Mouse (Mus musculus) ovary, postnatal 14 days (tissue): ENCODE results near the gene Nrip2.
A peak's percentile ranks its signal among the peaks of the same experiment; 100 is the strongest.

ENCODE experiments used
- DNase-seq: peaks from one replicate; pipeline ENCODE4 v3.0.0; 2022; ENCODE audit warnings: low spot score

Gene Nrip2

GRCm38 (mm10) chr6:128437731-128438316, 38.7 kb downstream of the Nrip2 start:
- peak; percentile 61 for DNase-seq

- DNase-seq, result peak; percentile 88
Measured at GRCm38 (mm10) chr6:128438317-128438870, 39.3 kb downstream of the Nrip2 start, which contains the start of gene Fkbp4. Fkbp4 (minus strand) TSS chr6:128438677.

DNA sequence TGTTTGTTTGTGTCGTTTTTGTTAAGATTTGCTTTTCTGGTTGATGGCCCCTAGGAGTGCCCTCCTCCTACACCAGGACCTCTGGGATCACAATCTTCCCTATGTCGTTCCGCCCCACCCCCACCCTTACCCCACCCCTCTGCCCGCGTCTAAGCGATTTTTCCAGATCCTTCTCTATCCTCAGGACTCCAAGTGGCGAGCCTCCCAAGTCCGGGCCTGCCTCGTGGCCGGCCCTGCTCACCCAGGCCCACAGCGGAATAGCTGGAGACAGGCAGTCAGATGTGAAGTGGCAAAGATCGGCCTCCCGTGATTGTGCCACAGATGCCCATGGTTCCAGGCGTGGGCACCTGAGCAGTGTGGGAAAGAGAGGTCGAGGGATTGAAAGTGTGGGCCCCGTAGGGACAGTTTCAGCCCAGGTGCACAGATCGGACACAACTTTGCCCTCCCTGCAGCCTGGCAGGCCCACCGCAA, 39.8 kb downstream of the Nrip2 start:
- DNase-seq, result no peak

DNA sequence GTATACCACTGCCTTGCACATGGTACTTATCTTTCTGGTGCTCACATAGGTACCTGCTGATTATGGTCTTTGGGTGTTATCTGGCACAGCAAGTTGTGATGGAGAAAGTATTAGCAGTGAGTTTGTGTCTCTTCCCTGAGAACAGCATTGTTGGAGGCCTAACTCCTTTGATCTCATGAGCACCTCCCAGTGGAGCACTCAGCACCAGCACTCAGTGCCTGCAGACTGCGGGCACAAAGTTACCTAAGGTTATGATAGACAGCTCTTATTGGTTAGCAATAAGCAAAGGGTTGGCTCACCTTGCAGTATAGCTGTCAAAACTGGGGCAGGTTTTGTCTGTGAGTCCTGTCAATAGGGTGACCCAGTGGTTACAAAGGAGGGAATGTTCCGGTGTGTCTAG, 41.1 kb downstream of the Nrip2 start:
- DNase-seq, result no peak

- DNase-seq, result peak; percentile 54
Measured at GRCm38 (mm10) chr6:128445761-128446535, 46.9 kb downstream of the Nrip2 start.

- DNase-seq, result no peak
Measured at GRCm38 (mm10) chr6:128447063-128447462, 48.0 kb downstream of the Nrip2 start.

- DNase-seq, result no peak
Measured at GRCm38 (mm10) chr6:128455835-128456605, 56.9 kb downstream of the Nrip2 start.

- no peak for DNase-seq
Measured at GRCm38 (mm10) chr6:128457186-128457585, 58.1 kb downstream of the Nrip2 start.

GRCm38 (mm10) chr6:128460321-128460720, 61.2 kb downstream of the Nrip2 start:
- DNase-seq, result no peak

DNA sequence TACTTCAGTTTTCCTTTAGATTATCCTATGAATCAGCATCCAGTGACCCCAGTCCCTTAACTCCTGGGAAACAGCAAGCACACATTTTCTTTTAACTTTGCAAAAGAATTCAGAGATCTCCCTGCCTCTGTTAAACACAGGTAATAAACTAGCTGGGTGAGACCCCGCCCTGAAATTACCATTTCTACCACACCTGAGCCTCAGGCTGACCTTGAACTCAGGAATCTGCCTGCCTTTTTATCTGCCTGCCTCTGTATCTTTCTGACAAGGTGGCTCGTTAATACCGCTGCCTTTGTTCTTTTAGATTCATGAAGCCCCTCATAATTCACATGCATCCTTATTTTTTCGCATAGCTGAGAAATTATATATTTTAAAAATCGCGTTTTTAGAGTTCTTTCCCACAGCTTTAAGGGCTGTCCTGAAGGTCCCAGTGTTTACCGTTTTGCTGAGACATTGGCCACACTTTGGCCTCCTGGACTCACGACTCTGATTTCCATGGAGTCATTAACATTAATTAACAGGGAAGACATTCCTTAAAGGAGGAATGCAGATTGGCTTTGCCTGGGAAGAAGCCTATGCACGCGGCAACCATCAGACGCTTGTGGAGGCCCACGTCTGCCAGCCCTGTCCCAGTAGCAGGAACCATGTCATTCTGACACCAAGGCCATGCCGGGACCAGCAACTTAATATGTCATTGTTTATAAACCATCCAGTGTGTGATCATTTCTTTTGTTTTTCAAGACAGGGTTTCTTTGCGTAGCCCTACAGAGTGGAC, 61.8 kb downstream of the Nrip2 start:
- no peak for DNase-seq

- no peak for DNase-seq
Measured at GRCm38 (mm10) chr6:128461606-128462005, 62.5 kb downstream of the Nrip2 start.

- no peak for DNase-seq
Measured at GRCm38 (mm10) chr6:128464996-128465395, 65.9 kb downstream of the Nrip2 start.
